Mouse (Mus musculus) brown adipose tissue, adult 24 weeks (tissue): ENCODE results near the gene Tpst2. TPM values are rescaled to one million over a fixed set of nuclear protein-coding genes. Genes with fewer than 3 reads are reported as not detected.

Source experiments
- H3K27ac ChIP-seq: fragments of 200-500 bp; replicated peaks from 2 replicates; pipeline ENCODE4 v1.5.1; 2012; ENCODE audit warnings: low read depth, mild to moderate bottlenecking, low read length
- H3K4me1 ChIP-seq: fragments of 200-500 bp; 2 replicates; pipeline ENCODE4 v1.6.1; 2012; ENCODE audit warnings: low read length, mixed read lengths; ENCODE audit not compliant: control insufficient read depth, insufficient read depth, insufficient read length
- H3K4me3 ChIP-seq: fragments of 200-500 bp; 2 replicates; pipeline ENCODE4 v1.5.1; 2012; ENCODE audit warnings: low read depth, mild to moderate bottlenecking, low read length, moderate library complexity; ENCODE audit not compliant: insufficient read depth
- polyA plus RNA-seq: library from polyadenylated mRNA; stranded (reverse); fragments of >200 nt; gene quantifications from 2 replicates; pipeline ENCODE4 v1.2.4, GENCODE M21; 2012; ENCODE audit not compliant: missing spikeins, insufficient read depth, insufficient read length

Tpst2 gene
- polyA plus RNA-seq, 1 experiment: 30.1 TPM

- H3K27ac ChIP-seq: no peak overlapping the region
- no peaks in the 10 kb centered on the region for H3K4me1 ChIP-seq
- H3K4me3 ChIP-seq: no peak overlapping the region
Observed at GRCm38 (mm10) chr5:112244275-112244562, 32.3 kb upstream of the Tpst2 start.

GRCm38 (mm10) chr5:112244890-112245615 lies 31.4 kb upstream of the Tpst2 start:
- no peak overlapping the region for H3K27ac ChIP-seq
- no peak overlapping the region for H3K4me3 ChIP-seq
- H3K4me1 ChIP-seq: no peaks in the 10 kb centered on the region

- Histone ChIP-seq H3K4me1 (no peaks in the 10 kb centered on the region), H3K4me3 (no peak overlapping the region), H3K27ac (no peak overlapping the region)
Observed at GRCm38 (mm10) chr5:112247399-112247798, 29.1 kb upstream of the Tpst2 start.

- H3K4me3 ChIP-seq: no peak overlapping the region
- peaks cover 7% of the 10 kb centered on the region for H3K4me1 ChIP-seq
- no peak overlapping the region for H3K27ac ChIP-seq
Observed at GRCm38 (mm10) chr5:112249106-112249505, 27.4 kb upstream of the Tpst2 start.

DNA sequence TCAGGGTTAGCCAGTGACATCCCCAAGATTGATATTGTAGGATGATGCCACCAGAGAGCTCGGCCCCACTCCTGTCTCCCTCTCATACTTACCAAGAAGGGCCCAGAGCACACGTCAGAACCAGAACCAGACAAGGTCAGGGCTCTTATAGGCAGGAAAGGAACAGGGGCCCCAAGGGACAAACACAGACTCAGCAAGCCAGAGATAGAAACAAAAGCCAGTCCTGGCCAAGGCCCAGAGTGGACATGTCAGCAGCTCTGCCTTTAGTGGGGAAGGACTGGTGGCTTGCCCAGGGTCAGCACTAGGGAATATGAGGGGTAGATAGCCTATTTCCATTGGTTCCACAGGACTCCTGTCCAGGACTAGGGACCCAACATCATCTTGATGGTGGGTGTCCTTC lies 24.1 kb upstream of the Tpst2 start, which contains the start of gene Cryba4:
Cryba4 (minus strand) TSS at position 119 of the 400 bp plus-strand sequence.
- peaks cover 17% of the 10 kb centered on the region for H3K4me1 ChIP-seq
- no peak within 1 kb of the TSS for H3K27ac ChIP-seq
- H3K4me3 ChIP-seq: no peak within 1 kb of the TSS

DNA sequence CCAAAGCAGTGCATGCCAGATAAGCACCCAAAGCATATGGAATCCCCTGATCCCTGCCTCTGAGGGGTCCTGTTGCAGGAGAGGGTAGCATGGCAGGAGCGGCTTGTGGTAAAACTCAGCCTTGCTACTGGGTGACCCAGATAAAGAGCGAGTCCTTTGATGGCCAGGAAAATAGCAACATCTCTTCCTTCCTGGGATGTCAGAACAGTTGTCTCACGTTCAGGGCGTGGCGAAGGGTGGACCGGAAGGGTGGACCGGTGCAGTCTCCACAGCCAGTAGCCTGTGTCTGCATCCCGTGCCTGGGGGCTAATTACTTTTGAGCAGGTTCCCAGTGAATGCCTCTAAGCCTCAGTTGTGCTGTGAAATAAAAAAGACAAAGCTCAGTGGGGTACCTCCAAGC lies 23.3 kb upstream of the Tpst2 start:
- H3K27ac ChIP-seq: no peak overlapping the region
- no peak overlapping the region for H3K4me3 ChIP-seq
- peaks cover 17% of the 10 kb centered on the region for H3K4me1 ChIP-seq

- H3K27ac ChIP-seq: no peak overlapping the region
- no peak overlapping the region for H3K4me3 ChIP-seq
- peaks cover 17% of the 10 kb centered on the region for H3K4me1 ChIP-seq
Observed at GRCm38 (mm10) chr5:112254282-112254806, 22.1 kb upstream of the Tpst2 start.

- Histone ChIP-seq H3K4me3 (no peak within 1 kb of the TSS), H3K27ac (no peak within 1 kb of the TSS), H3K4me1 (peaks cover 17% of the 10 kb centered on the region)
Observed at GRCm38 (mm10) chr5:112255426-112255825, 21.1 kb upstream of the Tpst2 start, which contains the start of gene Crybb1. Gene Crybb1 (plus strand): TSS chr5:112255815.

DNA sequence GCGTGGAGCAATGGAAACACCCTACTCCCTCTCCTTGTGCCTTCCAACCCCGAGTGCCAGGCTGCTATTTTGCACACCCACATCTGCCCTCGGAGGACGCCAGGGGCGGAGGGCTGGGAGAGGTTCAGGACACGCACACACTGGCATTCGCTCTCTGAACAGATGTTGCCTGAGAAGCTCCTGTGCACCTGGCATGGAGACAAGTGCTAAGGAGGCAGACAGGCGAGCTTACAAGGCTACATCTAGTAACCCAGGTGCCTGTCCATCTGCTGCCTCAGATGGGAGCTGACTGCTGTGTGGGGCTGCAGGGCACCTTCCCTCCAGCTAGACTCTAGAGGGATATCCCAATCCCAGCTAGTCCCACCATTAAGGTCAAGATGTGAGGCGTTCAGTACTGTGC lies 20.0 kb upstream of the Tpst2 start:
- H3K4me3 ChIP-seq: no peak overlapping the region
- H3K27ac ChIP-seq: no peak overlapping the region

DNA sequence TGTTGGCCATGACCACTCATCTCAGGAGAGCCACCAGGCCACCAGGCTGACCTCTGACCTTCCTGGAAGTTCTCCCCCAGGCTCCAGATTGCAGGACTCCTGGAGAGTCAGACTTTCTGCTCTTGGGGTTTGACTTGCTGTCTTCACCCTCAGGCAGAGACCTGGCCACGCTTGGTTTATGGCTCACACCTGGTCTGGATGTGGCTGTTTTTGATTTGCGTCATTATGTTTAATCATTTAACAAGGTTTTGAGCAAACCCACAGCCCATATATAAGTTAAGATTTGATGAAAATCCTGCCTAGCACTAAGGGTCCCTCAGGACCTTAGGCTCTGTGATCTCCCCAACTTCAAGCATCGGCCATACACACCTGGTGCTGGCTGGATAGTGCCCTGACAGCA lies 18.6 kb upstream of the Tpst2 start:
- peaks cover 15% of the 10 kb centered on the region for H3K4me1 ChIP-seq
- no peak overlapping the region for H3K4me3 ChIP-seq
- no peak overlapping the region for H3K27ac ChIP-seq

More for the DNA sequence above, 20.0 kb upstream of the Tpst2 start:
- peaks cover 17% of the 10 kb centered on the region for H3K4me1 ChIP-seq

GRCm38 (mm10) chr5:112259862-112260650 lies 16.4 kb upstream of the Tpst2 start:
- Histone ChIP-seq H3K4me3 (no peak overlapping the region), H3K4me1 (peaks cover 3% of the 10 kb centered on the region; the same call in 1 of the 2 replicates), H3K27ac (no peak overlapping the region)

- Histone ChIP-seq H3K4me1 (no peaks in the 10 kb centered on the region), H3K27ac (no peak overlapping the region), H3K4me3 (no peak overlapping the region)
Observed at GRCm38 (mm10) chr5:112260818-112261217, 15.7 kb upstream of the Tpst2 start.

DNA sequence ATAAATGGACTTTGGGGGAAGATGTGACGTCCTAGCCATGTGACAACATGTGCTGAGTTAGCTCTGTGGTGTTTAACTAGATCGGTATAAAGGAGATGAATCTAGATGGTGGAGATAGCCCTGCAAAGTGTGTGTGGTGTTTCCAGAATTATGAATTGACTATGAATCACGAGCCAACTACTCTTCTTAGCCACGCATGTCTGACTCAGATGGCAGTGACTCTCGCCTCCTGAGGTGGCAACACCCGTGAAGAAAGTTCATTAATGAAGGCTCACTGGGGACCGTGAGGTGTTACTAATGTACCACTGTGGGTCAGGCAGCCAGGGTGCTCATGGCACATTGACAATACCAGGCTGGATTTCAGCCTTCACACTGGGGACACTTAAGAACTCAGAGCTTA lies 12.4 kb upstream of the Tpst2 start:
- no peaks in the 10 kb centered on the region for H3K4me1 ChIP-seq
- H3K27ac ChIP-seq: no peak overlapping the region
- H3K4me3 ChIP-seq: no peak overlapping the region

DNA sequence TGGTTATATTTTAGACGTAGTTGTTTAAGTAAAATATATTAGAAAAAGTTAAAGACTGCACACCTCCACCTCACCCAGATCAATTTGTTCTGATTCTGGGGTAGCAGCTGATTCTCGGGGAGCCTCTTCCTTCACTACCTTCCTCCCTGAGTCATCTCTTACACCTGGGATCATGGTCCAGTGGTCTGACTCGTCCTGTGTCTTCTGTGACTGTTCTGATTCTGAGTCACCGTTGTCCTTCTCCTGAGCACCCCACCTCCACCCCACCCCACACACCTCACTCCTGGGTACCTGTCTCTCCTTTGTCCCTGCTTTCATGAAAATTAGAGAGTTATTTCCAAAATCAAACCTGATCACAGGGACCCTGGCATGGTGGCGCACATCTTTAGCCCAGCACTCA lies 11.4 kb upstream of the Tpst2 start:
- H3K27ac ChIP-seq: no peak overlapping the region
- H3K4me3 ChIP-seq: no peak overlapping the region
- no peaks in the 10 kb centered on the region for H3K4me1 ChIP-seq

GRCm38 (mm10) chr5:112265515-112265914 lies 11.0 kb upstream of the Tpst2 start:
- Histone ChIP-seq H3K4me3 (no peak overlapping the region), H3K27ac (peak overlapping the region; percentile 48; the same call in 1 of the 2 replicates), H3K4me1 (no peaks in the 10 kb centered on the region)
